Mouse (Mus musculus) layer of hippocampus, postnatal 36 days (tissue): Measurements from ENCODE around the gene Apon. TPM values are rescaled to one million over a fixed set of nuclear protein-coding genes. Genes with fewer than 3 reads are reported as not detected.
"Not testable (repeated sequence)": the region's sequence is repeated elsewhere in the genome, so short reads cannot be mapped to it uniquely, and the experiment has no call there.

Experiments
- DNase-seq, 2 experiments: peaks; one replicate each; pipeline ENCODE4 v3.0.0; 2022
- total RNA-seq, 2 experiments: library from RNA; stranded (reverse); gene quantifications; 2 replicates each; pipeline ENCODE4 v1.2.3; 2021

Apon gene
- total RNA-seq, 2 experiments from 2014 or later, result not detected

DNA sequence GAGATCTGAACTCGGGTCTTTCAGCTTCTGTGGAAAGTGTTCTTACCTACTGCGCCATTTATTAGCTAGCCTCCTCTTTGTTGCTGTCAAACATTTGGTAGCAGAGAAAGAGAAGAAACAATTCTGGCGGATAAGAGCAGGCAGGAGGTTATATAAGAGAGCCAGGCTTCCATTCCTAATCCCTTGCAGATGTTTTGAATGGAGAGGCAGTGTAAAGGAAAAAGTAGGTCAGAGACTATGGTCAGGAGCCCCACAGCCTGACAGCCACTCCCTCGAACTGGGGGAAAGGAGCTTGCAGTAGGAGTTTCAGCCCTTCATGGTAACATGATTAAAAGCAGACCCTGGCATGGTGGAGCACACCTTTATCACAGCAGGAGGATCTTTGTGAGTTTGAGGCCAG is 17.6 kb upstream of the Apon start:
- DNase-seq, result no peak

- DNase-seq, result no peak
These were observed 16.0 kb upstream of the Apon start for GRCm38 (mm10) chr10:128237807-128238480.

- DNase-seq, result no peak
These were observed 14.8 kb upstream of the Apon start for GRCm38 (mm10) chr10:128239140-128239539.

GRCm38 (mm10) chr10:128240131-128240530 is 13.8 kb upstream of the Apon start:
- DNase-seq, result no peak

DNA sequence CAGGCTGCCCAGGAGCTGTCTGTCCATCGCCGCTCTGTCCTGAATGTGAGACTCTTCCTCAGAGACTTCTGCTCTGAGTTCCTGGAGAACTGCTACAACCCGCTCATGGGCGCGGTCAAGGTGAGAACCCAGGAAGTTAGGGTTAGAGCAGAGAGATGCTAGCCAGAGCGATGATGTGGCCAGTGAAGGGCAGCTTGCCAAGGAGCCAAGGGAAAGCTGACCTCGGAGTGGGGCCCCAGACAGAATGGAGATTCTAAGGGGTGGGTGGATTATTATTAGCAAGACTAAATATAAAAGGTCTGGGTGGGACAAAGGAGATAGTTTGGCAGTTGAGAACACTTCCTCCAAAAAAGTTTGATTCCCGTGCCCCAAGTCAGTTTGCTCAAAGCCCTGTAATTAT is 10.6 kb upstream of the Apon start:
- DNase-seq, result no peak

GRCm38 (mm10) chr10:128244121-128244520 is 9.8 kb upstream of the Apon start:
- DNase-seq, result no peak

GRCm38 (mm10) chr10:128247020-128247732 is 6.7 kb upstream of the Apon start:
- DNase-seq, result no peak

DNA sequence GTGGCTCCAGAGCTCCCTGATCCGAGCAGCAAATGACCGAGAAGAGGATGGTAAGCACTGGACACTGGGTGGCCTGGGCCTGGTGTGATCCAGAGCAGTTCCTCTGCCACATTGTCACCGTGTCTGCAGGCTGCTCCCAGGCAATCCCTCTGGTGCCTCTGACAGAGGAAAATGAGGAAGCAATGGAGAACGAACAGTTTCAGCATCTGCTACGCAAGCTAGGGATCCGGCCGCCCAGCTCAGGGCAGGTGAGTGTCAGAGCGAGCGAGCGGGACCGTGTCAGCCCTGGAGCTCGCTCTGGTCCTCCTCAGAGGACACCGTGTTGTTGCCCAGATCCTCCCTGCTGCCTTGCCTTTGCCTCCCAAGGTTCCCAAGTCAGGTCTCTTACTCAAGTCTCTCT is 3.3 kb upstream of the Apon start:
- DNase-seq, result no peak

DNA sequence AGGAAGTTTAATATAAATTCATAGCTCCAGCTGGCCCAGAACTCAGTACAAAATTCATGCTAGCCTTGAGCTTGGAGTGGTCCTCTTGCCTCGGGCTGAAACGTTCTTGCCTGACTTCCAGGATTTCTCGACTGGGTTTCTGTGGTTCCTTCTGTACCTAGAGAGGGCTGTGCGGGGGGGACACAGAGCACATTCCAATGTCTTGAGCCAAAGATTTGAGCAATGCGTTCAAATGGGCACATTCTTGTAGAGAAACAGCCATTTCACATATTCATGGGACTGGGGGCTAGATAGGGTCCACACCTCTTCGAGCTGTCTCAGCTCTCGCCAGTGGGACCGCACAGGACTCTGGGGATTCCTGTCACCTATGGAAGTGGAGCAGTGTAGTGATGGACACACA is 2.0 kb downstream of the Apon start:
- no peak for DNase-seq

GRCm38 (mm10) chr10:128256328-128256727 is 2.4 kb downstream of the Apon start:
- DNase-seq, result no peak

DNA sequence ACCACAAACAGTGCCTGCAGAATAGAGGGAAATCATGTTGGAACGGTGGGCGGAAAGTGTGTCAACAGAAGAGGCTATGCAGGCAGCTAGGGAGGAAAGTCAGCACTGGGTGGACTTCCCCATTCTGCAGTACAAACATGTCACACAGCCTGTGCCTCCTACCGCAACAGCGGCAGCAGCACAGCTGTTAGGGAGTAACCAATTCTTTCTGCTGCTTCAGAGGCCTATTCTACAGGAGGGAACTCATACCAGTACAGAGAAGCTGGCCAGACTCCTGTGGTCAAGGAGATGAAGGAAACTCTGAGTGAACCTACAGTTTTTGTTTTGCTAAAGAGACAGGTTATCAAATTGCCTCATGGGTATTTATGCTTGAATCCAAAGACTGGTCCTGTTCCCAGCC is 5.1 kb downstream of the Apon start:
- DNase-seq, result no peak

DNA sequence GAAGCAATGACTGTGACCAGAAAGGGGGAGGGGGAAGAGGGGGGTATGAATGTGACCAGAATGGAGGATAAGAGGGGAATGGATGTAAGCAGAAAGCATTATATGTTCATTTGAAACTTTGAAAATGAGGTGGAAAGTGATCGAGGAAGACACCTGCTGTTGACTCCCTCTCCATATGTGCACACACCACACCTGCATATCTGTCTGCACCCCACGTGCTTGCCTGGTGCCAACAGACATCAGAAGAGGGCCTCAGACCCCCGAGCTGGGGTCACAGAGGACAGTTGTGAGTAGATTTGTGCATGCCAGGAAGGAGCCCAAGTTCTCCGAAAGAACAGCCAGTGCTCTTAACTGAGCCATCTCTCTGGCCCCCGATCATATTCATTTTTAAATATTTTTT is 6.0 kb downstream of the Apon start:
- DNase-seq, result no peak

DNA sequence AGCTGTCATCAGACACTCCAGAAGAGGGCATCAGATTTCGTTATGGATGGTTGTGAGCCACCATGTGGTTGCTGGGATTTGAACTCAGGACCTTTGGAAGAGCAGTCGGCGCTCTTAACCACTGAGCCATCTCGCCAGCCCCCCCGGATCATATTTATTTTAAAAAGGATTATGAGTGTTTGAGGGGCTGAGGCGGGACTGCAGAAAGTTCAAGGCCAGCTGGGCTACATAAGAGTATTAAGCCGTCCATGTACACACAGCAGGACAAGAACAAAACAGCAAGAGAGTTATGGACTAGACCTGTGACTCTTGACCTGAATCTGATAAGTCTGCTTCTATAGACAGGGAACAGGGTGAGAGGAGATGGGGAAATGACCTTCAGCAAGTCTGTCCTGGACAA is 6.5 kb downstream of the Apon start:
- not testable (repeated sequence) for DNase-seq

GRCm38 (mm10) chr10:128262300-128262699 is 8.4 kb downstream of the Apon start:
- no peak for DNase-seq

DNA sequence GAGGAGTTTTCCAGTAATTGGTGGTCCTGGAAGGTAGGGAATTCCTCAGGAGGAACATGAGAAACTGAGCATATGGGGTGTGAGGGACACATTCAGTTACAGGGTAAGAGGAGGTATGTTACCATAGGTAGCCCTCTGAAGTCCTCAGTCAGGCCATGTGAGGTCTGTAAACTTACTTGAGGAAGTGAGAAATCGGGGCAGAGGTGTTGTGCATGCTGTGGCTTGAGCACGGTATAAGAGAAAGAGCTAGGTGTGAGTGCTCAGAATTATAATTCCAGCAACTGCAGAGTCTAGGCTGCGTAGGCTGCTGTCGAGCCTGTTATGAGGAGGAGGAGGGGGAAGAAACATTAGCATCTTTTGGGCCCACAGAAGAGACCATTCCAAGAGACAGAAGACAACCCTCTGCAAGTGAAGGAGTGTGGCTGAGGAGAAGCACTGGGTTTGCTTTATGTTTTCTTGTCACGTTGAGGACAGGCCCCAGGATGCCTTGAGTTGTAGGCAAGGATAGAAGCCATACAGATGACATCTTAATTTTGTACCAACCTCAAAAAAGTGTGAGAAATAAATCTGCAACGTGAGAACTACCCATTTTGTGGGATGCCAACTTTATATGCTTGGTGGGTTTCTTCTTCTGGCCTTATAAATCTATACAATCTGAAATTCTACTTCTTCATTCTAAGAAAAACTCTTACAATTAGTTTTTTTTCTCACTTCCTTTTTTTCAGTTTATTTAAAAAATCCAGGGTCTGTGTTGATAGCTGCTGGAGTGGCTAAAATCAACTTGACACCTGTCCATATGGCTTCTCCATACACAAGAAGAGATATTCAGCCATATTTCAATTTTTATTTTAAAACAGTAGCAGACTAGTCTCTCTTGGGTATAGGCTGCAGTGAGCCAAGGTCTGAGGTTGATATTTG is 9.8 kb downstream of the Apon start:
- no peak for DNase-seq

- no peak for DNase-seq
These were observed 14.5 kb downstream of the Apon start, which contains the start of gene Apof for GRCm38 (mm10) chr10:128268371-128268770. Gene Apof, plus strand, starts transcription at chr10:128268671.

GRCm38 (mm10) chr10:128269206-128269910 is 15.5 kb downstream of the Apon start:
- no peak for DNase-seq

DNA sequence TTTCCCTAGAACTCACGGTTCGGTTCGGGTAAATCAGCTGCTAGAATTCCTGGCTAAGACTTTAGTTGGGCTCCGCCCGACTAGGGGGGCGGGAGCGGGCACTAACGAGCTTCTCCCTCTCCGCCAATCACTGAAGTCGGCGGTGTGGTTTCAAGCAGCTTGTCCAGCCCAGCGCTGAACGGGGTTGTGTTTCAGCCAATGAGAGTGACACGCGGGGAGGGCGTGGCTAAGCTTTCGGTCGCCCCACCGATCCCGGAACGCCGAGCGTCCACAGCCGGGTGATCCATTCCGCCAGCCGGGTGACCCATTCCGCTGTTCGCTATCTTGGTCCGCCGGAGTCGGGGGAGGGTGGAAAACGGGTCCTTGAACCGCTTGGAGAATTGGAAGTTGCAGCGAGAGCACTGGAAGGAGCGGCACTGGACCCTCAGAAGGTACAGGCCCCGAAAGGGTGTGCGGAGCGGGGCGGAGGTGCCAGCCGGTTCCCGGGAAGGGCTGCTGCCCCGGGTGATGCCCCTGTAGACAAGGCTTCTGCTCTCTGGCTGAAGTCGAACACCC is 16.5 kb downstream of the Apon start, which contains the start of gene Stat2:
Gene Stat2 (plus strand): TSS at position 273 of the 555 bp plus-strand sequence.
- DNase-seq, result peak; percentile 94 to 97

- no peak for DNase-seq
These were observed 17.0 kb downstream of the Apon start for GRCm38 (mm10) chr10:128270866-128271265.

DNA sequence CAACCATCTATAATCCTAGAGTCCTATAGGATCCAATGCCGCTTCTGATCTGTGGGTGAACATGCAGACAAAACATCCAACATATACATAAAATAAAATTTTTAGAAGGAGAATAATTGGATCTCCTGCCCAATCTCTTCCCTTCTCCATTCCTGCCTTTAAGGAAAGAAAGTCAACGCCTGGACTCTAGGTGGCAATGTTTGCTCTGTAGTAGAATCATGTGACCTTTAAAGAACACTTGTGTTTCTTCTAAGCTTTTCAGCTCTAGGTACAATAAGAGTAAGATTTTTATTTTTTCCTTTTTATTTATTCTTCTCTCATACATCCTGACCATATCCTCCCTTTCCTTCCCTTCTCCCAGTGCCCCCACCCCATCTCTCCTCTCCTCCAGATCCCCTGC is 18.0 kb downstream of the Apon start:
- DNase-seq, result no peak

DNA sequence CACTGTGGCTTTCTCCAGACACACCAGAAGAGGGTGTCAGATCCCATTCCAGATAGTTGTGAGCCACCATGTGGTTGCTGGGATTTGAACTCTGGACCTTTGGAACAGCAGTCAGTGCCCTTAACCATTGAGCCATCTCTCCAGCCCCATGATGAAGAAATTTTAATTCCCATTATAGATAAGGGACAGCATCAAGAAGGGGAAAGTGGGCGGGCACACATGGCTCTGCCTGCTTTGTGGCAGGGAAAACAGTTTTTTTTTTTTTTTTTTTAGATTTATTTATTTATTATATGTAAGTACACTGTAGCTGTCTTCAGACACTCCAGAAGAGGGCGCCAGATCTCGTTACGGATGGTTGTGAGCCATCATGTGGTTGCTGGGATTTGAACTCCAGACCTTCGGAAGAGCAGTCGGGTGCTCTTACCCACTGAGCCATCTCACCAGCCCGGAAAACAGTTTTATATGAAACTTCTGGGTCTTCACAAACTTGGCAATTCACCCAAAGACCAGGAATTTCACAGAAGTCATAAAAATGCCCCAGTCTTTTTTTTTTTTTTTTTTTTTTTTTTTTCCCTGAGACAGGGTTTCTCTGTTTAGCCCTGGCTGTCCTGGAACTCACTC is 19.0 kb downstream of the Apon start:
- DNase-seq, result not testable (repeated sequence)

- not testable (repeated sequence) for DNase-seq
These were observed 21.5 kb downstream of the Apon start for GRCm38 (mm10) chr10:128275374-128275773.
